Mouse (Mus musculus): ENCODE results near the gene Lgals2.
"Not testable (repeated sequence)": the region's sequence is repeated elsewhere in the genome, so short reads cannot be mapped to it uniquely, and the experiment has no call there.

The Lgals2 gene

GRCm38 (mm10) chr15:78874989-78875388, 19.7 kb upstream of the Lgals2 start:
- DNase-seq (ENCODE audit: low spot score): no peak

DNA sequence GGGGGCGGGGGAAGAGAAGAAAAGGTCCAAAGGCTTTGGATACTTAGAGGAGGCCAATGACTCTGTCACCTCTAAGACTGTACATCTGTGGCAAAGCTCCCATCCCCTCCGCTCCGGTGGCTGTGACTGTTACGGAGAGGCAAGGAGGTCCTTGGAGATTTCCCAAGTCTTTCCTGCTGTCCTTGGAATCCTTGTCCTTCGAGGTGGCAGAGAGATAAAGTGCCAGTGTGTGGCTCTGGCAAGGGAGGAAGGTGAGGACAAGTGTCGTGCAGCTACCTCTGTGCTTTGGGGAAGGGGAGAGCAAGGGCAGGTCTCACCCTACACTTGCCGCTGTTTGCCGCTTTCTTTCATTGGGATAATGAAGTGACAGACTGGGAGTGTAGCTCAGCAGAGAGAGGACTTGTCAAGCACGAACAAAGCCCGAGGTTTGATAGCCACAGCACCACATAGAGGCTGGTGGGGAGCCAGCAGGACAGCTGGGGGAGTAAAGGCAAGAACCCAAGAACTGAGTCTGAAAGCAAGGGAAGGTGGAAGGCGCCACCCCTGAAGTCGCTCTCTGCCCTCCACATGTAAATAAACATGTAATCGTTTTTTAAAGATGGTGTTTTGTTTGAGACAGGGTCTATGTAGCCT, 18.6 kb upstream of the Lgals2 start:
- no peak for DNase-seq (ENCODE audit: low spot score)

- no peak for DNase-seq (ENCODE audit: low spot score)
These were observed 16.8 kb upstream of the Lgals2 start for GRCm38 (mm10) chr15:78872021-78872608.

DNA sequence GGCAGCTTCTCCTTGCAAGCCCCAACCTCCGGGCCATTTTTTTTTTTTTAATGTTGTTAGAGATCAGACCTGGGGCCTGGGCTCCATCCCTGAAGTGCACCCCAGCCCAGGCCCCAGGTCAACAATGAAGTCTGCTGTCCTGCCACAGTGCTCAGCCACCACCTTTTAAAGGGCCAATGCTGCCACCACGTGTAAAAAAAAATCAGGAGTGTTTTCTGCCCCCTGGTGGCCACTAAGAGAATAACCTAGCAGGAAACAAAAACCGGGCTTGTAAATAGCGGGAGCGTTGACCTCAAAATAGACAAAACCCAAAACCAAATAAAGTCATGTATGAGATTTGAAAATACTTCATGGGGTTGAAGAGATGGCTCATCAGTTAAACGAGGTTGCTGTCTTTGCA, 14.4 kb upstream of the Lgals2 start:
- DNase-seq (ENCODE audit: low spot score): peak; percentile 64

GRCm38 (mm10) chr15:78868826-78869233, 13.5 kb upstream of the Lgals2 start:
- no peak for DNase-seq (ENCODE audit: low spot score)

DNA sequence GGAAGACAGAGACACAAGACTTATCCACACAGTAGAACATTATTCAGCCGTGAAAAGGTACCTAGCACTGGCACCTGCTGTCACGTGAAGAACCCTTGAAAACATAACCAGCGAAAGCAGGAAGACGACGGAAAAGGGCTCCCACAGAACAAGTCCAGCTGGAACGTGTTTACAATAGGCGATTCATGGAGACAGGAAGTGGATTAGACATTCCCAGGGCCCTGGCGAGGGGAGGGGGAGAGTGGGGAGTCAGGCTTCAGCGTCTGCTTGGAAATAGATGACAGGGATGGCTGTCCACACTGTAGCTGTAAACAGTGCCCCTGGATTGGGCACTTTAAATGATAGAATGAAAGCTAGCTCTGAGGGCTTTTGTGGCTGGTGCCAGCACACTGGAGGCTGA, 13.1 kb upstream of the Lgals2 start:
- DNase-seq (ENCODE audit: low spot score): no peak

GRCm38 (mm10) chr15:78863852-78864253, 8.5 kb upstream of the Lgals2 start:
- no peak for DNase-seq (ENCODE audit: low spot score)

DNA sequence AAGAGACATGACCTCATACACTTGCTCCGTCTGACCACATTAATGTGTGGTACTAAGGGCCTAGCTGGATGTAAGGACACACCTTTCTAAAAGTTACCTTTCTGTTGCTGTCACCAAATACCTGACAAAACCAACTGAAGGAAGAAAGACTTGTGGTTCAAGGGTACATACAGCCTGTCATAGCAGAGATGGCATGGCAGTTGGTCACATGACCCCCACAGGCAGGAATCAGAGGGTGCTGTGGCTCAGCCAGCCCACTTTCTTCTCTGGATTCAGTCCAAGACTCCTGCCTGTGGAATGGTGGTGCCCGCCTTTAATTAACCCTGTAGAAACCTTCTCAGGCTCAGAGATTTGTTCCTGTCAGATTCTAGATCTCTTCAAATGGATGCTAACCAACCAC, 7.8 kb upstream of the Lgals2 start:
- no peak for DNase-seq (ENCODE audit: low spot score)

DNA sequence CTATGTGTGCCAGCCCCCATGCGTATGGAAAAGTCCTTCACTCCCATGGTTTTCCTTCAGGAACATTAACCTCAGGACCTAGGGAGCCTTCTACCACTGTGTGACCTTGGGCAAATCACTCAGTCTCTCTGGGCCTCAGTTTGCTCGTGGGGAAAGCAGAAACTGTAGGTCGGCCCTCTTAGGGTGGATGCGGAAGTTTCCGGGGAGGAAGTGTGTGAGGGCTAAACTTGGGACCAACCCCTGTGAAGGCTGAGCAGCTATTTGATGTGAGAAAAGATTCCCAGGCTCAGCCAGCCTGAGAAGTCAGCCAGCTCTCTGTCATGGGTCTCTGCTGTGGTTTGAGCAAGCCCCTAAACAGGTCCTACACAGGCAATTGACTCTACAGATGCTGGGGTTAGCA, 7.0 kb upstream of the Lgals2 start:
- DNase-seq (ENCODE audit: low spot score): no peak

GRCm38 (mm10) chr15:78859714-78860113, 4.4 kb upstream of the Lgals2 start:
- no peak for DNase-seq (ENCODE audit: low spot score)

GRCm38 (mm10) chr15:78859311-78859710, 4.0 kb upstream of the Lgals2 start:
- no peak for DNase-seq (ENCODE audit: low spot score)

DNA sequence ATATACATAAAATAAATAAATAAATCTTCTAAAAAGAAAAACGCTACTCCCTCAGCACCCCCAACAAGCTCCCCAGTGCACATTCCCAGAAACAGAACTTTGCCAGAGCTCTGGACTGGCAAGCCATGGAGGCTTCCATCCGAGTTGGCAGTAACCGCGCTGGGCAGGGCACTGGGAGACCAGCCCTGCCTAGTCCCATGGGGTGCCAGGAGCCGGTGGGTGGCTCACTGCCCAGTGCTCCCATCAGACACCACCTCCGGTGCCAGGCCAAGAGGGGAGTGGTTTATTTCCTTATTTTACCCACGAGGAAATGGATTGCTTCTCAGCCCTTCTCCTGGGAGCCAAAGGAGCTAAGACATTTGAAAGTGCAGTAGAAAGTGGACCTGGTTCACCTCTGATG, 1.7 kb upstream of the Lgals2 start:
- no peak for DNase-seq (ENCODE audit: low spot score)

DNA sequence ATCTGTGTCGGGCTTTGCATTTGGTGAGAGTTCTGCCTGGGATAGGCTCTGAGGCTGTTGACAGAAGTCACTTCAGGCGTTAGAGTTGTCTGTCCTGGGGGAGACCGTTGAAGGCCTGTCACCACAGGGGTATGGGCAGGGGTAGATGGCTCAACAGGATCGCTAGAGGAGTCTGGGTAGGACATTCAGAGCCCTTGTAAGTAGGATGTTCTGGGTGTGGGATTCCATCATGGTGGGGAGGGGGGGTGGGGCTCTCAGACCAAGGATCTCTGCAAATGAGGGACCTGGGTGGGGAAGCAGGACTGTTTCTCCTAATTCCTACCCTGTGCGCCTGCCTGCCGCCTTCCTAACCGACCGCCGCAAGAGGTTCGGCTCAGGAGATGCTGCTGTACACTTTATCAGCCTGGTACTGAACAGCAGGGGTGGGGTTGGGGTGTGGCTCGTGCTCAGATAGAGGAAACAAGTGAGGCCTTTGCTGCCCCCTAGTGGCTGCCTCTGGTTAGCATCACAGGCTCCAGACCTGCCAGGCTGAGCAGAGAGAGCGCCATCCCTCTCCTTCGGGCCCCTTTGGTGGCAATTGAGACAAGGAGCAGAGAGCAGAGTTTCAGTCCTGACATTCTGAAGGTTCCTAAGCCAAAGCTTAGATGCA, 3.7 kb downstream of the Lgals2 start:
- peak; percentile 97 for DNase-seq (ENCODE audit: low spot score)

DNA sequence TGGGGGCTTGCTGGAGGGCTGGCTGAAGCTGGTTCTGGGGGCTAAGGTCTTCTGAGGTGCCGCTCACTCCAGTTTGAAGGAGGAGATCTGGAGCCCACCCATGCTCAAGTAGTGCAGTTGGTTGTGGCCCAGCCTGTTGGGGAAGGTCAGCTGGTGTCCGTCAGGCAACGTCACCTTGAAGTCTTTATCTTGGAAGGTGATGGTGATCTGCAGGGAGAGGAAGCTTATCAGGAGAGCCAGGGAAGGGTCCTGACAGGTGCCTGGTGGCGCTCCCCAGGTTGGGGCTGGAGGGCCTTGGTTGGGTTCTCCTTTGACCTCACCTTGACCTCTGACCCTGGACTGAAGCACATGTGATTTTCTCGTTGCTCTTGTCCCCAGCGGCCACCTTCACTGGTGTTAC, 4.4 kb downstream of the Lgals2 start:
- DNase-seq (ENCODE audit: low spot score): no peak

DNA sequence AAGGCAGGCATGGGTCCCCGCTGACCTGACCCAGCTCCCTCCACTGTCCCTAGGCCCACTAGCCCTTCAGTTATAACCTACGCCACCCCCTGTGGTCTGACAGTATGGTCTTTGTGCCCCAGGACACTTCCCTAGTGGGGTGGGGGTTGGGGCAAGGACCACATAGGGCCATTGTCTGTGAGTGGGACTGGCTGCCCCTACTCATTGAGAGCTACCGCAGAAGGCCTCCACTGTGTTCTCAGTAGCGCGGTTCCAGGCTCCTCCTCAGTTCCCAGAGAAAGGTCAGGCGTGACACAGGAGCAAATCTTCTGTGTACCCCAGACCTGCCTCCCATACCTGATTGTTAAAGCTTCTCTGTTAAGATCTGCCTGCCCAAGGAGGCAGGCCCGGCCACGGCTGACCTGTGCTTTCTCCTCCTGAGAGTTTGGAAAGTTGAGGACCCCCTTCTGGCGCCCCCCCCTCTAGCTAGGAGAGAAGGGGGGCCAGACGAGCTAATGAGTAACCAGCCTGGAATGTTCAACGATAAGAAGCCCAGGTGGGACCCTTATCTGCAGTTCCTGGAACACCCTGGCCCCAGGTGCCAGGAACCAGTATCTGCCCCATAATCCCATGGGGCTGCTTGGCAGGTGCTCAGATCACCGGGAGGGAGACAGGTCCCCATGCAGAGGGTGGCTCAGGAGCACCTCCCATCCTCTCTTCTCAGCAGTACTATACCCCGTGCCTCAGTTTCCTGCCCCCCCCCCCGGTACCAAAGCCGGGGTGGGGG, 5.1 kb downstream of the Lgals2 start:
- DNase-seq (ENCODE audit: low spot score): no peak

GRCm38 (mm10) chr15:78849485-78849884, 5.8 kb downstream of the Lgals2 start:
- no peak for DNase-seq (ENCODE audit: low spot score)

DNA sequence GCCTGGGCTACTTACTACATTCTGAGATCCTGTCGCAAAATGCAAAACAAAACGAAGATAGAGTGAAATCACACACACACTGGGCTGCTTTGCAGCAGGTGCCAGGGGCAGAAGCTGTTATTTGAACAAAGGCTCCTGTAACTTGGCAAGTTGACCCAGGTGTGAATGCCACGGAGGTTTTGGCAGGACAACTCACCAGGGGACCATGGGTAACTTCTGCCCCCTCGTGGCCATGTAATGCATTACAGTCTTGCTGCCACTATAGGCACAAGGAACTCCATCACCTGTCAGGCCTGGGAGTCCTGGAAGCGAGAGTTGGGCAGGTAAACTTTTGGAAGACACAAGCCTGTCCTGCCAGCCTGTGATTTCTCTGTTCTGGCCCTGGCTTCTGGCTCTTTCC, 6.9 kb downstream of the Lgals2 start:
- peak; percentile 80 for DNase-seq (ENCODE audit: low spot score)

GRCm38 (mm10) chr15:78846805-78847204, 8.5 kb downstream of the Lgals2 start:
- DNase-seq (ENCODE audit: low spot score): not testable (repeated sequence)

- no peak for DNase-seq (ENCODE audit: low spot score)
These were observed 9.0 kb downstream of the Lgals2 start for GRCm38 (mm10) chr15:78846352-78846751.

DNA sequence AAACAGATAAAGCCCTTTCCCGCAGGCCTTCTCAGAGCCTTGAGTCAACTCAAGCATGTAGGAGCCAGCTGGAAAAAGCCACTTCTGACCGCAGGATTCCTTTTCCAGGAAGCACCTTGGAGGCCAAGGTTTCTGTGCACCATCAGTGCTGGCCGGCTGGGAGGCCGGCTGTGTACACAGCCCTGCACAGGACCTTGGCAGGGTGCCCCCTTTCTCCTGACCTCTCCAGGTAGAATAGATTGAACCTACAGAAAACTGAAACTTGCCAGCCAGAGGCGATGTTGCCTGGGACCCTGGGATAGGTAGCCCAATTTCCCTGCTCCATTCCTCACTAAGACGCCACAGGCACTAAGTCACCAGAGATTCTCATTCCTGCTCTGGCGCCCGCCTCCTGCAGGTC, 9.5 kb downstream of the Lgals2 start:
- DNase-seq (ENCODE audit: low spot score): no peak

GRCm38 (mm10) chr15:78845321-78845720, 10.0 kb downstream of the Lgals2 start:
- DNase-seq (ENCODE audit: low spot score): no peak

GRCm38 (mm10) chr15:78844791-78845190, 10.5 kb downstream of the Lgals2 start:
- no peak for DNase-seq (ENCODE audit: low spot score)

All from c-Kit-positive CD71-positive TER-119-positive erythroid progenitor cells, embryonic 14.5 days (primary cell).